Mouse (Mus musculus) stomach, postnatal 0 days (tissue): Measurements from ENCODE around the gene Vma21. TPM values are rescaled to one million over a fixed set of nuclear protein-coding genes. Genes with fewer than 3 reads are reported as not detected.

Experiments used
- ATAC-seq: fragments of 200-750 bp; cut with Nextera tagmentation; 2 replicates; pipeline ENCODE4 v1.8.0; 2017; ENCODE audit not compliant: low FRiP score, low TSS enrichment
- DNase-seq: peaks from one replicate; pipeline ENCODE4 v3.0.0-alpha.2; 2016; ENCODE audit warnings: low spot score
- H3K27ac ChIP-seq: fragments of 300-500 bp; sonication (generic); replicated peaks from 2 replicates; pipeline ENCODE4 v1.5.1; 2014; ENCODE audit warnings: mild to moderate bottlenecking, control low read depth
- H3K27me3 ChIP-seq: fragments of 300-500 bp; sonication (generic); 2 replicates; pipeline ENCODE4 v1.6.1; 2014; ENCODE audit warnings: low read length; ENCODE audit not compliant: control insufficient read depth, insufficient read depth
- H3K36me3 ChIP-seq: fragments of 300-500 bp; sonication (generic); 2 replicates; pipeline ENCODE4 v1.6.1; 2014; ENCODE audit warnings: low read length, mixed read lengths; ENCODE audit not compliant: control insufficient read depth, insufficient read depth
- H3K4me1 ChIP-seq: fragments of 300-500 bp; sonication (generic); replicated peaks from 2 replicates; pipeline ENCODE4 v1.6.1; 2014; ENCODE audit warnings: antibody characterized with exemption; ENCODE audit not compliant: control insufficient read depth, insufficient read depth
- H3K4me2 ChIP-seq: fragments of 300-500 bp; sonication (generic); replicated peaks from 2 replicates; pipeline ENCODE4 v1.6.1; 2014; ENCODE audit warnings: low read depth, mild to moderate bottlenecking, control low read depth, moderate library complexity
- H3K4me3 ChIP-seq: fragments of 300-500 bp; sonication (generic); 2 replicates; pipeline ENCODE4 v1.5.1; 2014; ENCODE audit warnings: low read depth, low read length, control low read depth
- H3K9ac ChIP-seq: fragments of 300-500 bp; sonication (generic); 2 replicates; pipeline ENCODE4 v1.6.1; 2014; ENCODE audit warnings: mild to moderate bottlenecking, low read length, control low read depth, mixed read lengths
- H3K9me3 ChIP-seq: fragments of 300-500 bp; sonication (generic); 2 replicates; pipeline ENCODE4 v1.6.1; 2016; ENCODE audit warnings: low read length; ENCODE audit not compliant: control insufficient read depth
- CTCF ChIP-seq: IDR thresholded peaks from 2 replicates; pipeline ENCODE4 v1.5.1; 2016; ENCODE audit warnings: antibody characterized with exemption, low read depth, mild to moderate bottlenecking, moderate library complexity
- EP300 ChIP-seq: optimal IDR thresholded peaks from 2 replicates; pipeline ENCODE3; 2016; ENCODE audit warnings: antibody characterized with exemption
- WGBS: fragments of 180-500 bp; shearing (Covaris S2); extraction: QIAGEN DNeasy Blood & Tissue Kit; methylation state at CpG from one replicate; pipeline ENCODE4 v1.1.7; 2014; 5-methylcytosine and 5-hydroxymethylcytosine counted together
- polyA plus RNA-seq: library from polyadenylated mRNA; unstranded; fragments of >200 nt; fragmentation: Nextera tagmentation; extraction: Ambion mirVana; gene quantifications from 2 replicates; pipeline ENCODE4 v1.2.1, GENCODE M21; 2015

The Vma21 gene
- polyA plus RNA-seq, 1 experiment from 2014 or later, result 50.2 TPM

DNA sequence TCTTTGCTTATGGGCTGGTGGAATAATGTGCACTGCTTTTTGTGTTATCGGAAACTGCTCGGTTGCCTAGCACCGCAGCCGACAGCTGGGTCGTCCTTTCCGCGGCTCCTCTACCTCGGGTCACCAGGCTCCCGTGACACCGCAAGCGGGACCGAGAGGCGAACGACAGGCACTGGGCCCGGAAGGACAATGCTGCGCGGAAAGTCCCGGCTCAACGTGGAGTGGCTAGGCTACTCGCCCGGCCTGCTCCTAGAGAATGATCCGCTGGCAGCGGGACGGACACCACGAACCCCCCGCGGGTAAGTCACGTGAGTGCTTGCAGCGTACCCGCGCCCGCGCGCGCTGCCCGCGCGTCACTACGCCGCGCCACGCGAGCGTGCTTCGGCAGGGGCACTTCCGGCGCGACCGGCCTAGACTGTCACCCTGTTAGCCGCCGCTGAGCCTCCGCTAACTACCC is 705 bp downstream of the Vma21 start:
- TF ChIP-seq EP300 (no peak), CTCF (no peak)
- peak; percentile 99 for ATAC-seq
- Histone ChIP-seq H3K4me3 (peak overlapping the region; percentile 51), H3K27ac (peak overlapping the region; percentile 83), H3K27me3 (no peaks in the 10 kb centered on the region), H3K4me2 (peak overlapping the region; percentile 52), H3K9me3 (no peaks in the 10 kb centered on the region), H3K36me3 (no peaks in the 10 kb centered on the region), H3K9ac (peak overlapping the region; percentile 55), H3K4me1 (no peaks in the 10 kb centered on the region)
- 14% methylated on average over 45 of the region's 52 CpGs for WGBS
- DNase-seq, result peak; percentile 87

- no peaks in the 10 kb centered on the region for H3K27me3 ChIP-seq
- WGBS, result 17% methylated on average over 14 of the region's 14 CpGs
- no peaks in the 10 kb centered on the region for H3K36me3 ChIP-seq
- TF ChIP-seq EP300 (no peak), CTCF (no peak)
- DNase-seq, result no peak
- peak overlapping the region; percentile 51 for H3K4me3 ChIP-seq
- no peaks in the 10 kb centered on the region for H3K4me1 ChIP-seq
- ATAC-seq, result peak; percentile 63
- peak overlapping the region; percentile 49 for H3K4me2 ChIP-seq
- peak overlapping the region; percentile 55 for H3K9ac ChIP-seq
- H3K27ac ChIP-seq, result peak overlapping the region; percentile 83
- no peaks in the 10 kb centered on the region for H3K9me3 ChIP-seq
These were observed 1.2 kb downstream of the Vma21 start for GRCm38 (mm10) chrX:71816931-71817361.

- no peak for DNase-seq
- WGBS, result 79% methylated on average over 4 of the region's 4 CpGs
- Histone ChIP-seq H3K27ac (no peak overlapping the region), H3K4me2 (no peak overlapping the region), H3K36me3 (no peaks in the 10 kb centered on the region), H3K4me1 (no peaks in the 10 kb centered on the region), H3K9ac (no peak overlapping the region), H3K27me3 (no peaks in the 10 kb centered on the region), H3K4me3 (no peak overlapping the region), H3K9me3 (no peaks in the 10 kb centered on the region)
- no peak for TF ChIP-seq EP300
- no peak for TF ChIP-seq CTCF
- no peak for ATAC-seq
These were observed 23.2 kb downstream of the Vma21 start for GRCm38 (mm10) chrX:71838911-71839310.

DNA sequence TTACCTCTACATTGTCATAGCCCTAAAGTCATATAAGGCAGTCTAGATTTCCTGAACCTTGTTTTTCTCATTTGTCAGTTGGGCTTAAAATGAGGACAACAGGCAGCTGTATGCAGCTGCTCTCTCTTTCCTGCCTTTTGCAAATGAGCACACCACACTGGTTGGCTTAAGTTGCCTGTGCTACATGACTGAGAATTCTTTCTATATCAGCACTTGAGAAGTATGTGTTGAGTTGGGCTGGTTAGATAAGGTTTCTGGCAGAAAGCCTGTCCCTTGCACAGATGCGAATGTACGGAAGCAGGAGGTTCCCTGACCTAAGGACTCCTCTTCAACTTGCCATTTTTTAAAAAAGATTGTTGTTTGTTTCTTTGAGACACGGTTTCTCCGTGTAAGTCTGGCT is 31.0 kb downstream of the Vma21 start:
- no peak overlapping the region for H3K4me2 ChIP-seq
- no peaks in the 10 kb centered on the region for H3K36me3 ChIP-seq
- H3K9ac ChIP-seq, result no peak overlapping the region
- DNase-seq, result no peak
- no peaks in the 10 kb centered on the region for H3K27me3 ChIP-seq
- no peaks in the 10 kb centered on the region for H3K9me3 ChIP-seq
- WGBS, result 70% methylated on average over 4 of the region's 4 CpGs
- ATAC-seq, result no peak
- H3K4me3 ChIP-seq, result no peak overlapping the region
- H3K27ac ChIP-seq, result no peak overlapping the region
- no peaks in the 10 kb centered on the region for H3K4me1 ChIP-seq
- TF ChIP-seq EP300, result no peak
- TF ChIP-seq CTCF, result no peak

DNA sequence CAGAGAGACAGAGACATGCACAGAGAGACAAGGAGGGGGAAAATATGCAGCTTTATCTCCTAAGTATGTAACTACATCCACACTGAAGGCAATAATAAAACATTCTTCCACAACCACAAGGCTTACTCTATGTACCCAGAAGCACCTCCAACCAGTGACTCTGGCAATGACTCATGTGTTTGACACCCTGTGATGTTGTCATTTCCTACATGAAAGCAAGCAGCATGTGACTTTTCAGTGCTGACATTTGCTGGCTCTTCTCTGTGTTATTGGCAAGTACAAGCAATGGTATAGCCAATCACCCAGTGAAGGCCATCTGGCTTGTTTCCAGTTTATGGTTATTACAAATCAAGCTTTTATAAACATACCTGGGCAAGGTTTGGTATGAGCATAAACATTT is 38.1 kb downstream of the Vma21 start:
- no peak overlapping the region for H3K4me2 ChIP-seq
- H3K27ac ChIP-seq, result no peak overlapping the region
- H3K27me3 ChIP-seq, result no peaks in the 10 kb centered on the region
- TF ChIP-seq CTCF (no peak), EP300 (no peak)
- H3K36me3 ChIP-seq, result no peaks in the 10 kb centered on the region
- no peak overlapping the region for H3K4me3 ChIP-seq
- ATAC-seq, result no peak
- no peaks in the 10 kb centered on the region for H3K9me3 ChIP-seq
- H3K9ac ChIP-seq, result no peak overlapping the region
- no peaks in the 10 kb centered on the region for H3K4me1 ChIP-seq
- DNase-seq, result no peak

Other genes starting within 250 kb of the Vma21 start
- gene Gpr50, start 152.3 kb upstream of the Vma21 start, polyA plus RNA-seq, result 0.11 and 0.34 TPM in 2 replicates
- not detected in 2 replicates for gene Gm1141, start 105.1 kb downstream of the Vma21 start, polyA plus RNA-seq
- 2.2 and 2.4 TPM in 2 replicates for gene Prrg3, start 146.7 kb downstream of the Vma21 start, polyA plus RNA-seq
- gene Fate1, start 157.1 kb downstream of the Vma21 start, polyA plus RNA-seq, result not detected in 2 replicates
- gene Cnga2, start 175.9 kb downstream of the Vma21 start, polyA plus RNA-seq, result 0.07 and 0.15 TPM in 2 replicates